Mouse (Mus musculus): ENCODE data around the gene AF366264.

- TF ChIP-seq NANOG (IDR thresholded peaks at IDR 0.05; ENCODE audit: borderline replicate concordance, low read length) (no peak), CTCF (conservative IDR thresholded peaks at IDR 0.05; ENCODE audit: low read length) (no peak)
Observed at GRCm38 (mm10) chr8:13789606-13790005, 48.6 kb downstream of the AF366264 start.

All from E14TG2a.4 (cell line).